Mouse (Mus musculus): ENCODE measurements around the gene Icam4. TPM values are rescaled to one million over a fixed set of nuclear protein-coding genes. Genes with fewer than 3 reads are reported as not detected.

Gene Icam4
- 172 and 184 TPM in 2 replicates for polyA plus RNA-seq (2015; fragmentation: Nextera tagmentation; extraction: Ambion mirVana)

DNA sequence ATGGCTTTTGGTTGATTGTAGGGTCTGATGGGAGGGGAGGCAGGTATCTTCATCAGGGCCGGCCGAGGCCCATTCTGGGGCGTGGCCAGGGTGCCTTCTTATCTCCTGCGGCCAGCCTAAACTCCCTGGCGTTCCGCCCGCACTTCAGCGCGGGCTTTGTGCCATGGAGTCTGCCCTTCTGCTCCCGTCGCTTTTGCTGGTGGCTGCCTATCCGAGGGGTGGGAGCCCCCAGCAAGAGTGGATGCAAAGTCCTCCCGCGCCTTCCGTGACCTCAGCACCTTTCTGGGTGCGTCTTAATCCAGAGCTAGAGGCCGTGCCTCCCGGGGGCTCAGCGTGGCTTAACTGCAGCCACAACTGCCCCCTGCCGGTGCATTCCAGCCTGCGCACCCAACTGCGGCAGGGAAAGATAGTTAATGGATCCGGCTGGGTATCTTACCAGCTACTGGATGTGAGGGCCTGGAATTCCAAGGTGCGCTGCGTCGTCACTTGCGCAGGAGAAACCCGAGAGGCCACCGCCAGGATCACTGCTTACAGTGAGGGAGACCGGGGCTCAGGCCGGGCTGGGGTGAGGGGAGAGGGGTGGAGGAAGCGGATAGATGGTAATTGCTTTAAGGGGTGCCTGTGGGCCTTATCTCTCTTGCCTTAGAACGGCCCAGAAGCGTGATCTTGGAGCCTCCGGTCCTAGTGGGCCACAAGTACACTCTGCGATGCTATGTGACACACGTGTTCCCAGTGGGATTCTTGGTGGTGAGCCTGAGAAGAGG lies at the start of gene Icam4:
Icam4 (plus strand) TSS at position 83 of the 764 bp plus-strand sequence.
- H3K9me3 ChIP-seq (replicated peaks; ENCODE audit: control insufficient read depth, low read length): no peaks in the 10 kb centered on the region
- H3K9ac ChIP-seq (ENCODE audit: low read depth, low read length): peak within 1 kb of the TSS; percentile 92
- no peaks in the 10 kb centered on the region for H3K36me3 ChIP-seq (ENCODE audit: control insufficient read depth, insufficient read depth)
- H3K27ac ChIP-seq (ENCODE audit: low read length): peak within 1 kb of the TSS; percentile 96
- H3K4me3 ChIP-seq (ENCODE audit: low read depth, low read length): peak within 1 kb of the TSS; percentile 76
- peak within 1 kb of the TSS; percentile 99 for H3K4me2 ChIP-seq (ENCODE audit: low read depth, low read length)
- ATAC-seq (ENCODE audit: low read depth): peak; percentile 82
- H3K4me1 ChIP-seq (ENCODE audit: control insufficient read depth, low read depth, low read length): peaks cover 53% of the 10 kb centered on the region
- peaks cover 28% of the 10 kb centered on the region for H3K27me3 ChIP-seq (ENCODE audit: control insufficient read depth, insufficient read depth, low read depth, low read length)
- under 1% methylated on average over 37 of the region's 37 CpGs for WGBS (ENCODE audit: insufficient replicate concordance)

DNA sequence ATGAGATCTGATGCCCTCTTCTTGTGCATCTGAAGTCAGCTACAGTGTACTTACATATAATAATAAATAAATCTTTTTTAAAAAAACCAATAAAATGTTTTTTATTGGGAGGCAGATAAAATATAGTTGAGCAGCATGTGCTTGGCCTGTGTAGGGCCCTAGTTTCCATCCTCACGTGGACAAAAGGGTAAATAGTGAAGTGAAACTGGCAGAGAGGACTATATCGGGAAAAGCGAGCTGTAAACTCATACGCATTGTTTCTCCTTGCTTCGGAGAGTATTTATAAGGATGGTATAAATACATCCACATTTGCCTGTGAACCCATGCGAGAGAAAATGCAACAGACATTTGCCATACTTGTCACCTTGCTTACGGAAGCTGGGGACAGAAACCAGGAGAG lies 49.4 kb upstream of the Icam4 start:
- Histone ChIP-seq H3K27me3 (ENCODE audit: control insufficient read depth, insufficient read depth, low read depth, low read length) (no peaks in the 10 kb centered on the region; the same call in 1 of the 2 replicates), H3K9ac (ENCODE audit: low read depth, low read length) (no peak overlapping the region), H3K4me3 (ENCODE audit: low read depth, low read length) (no peak overlapping the region), H3K4me2 (ENCODE audit: low read depth, low read length) (no peak overlapping the region), H3K4me1 (ENCODE audit: control insufficient read depth, low read depth, low read length) (peaks cover 17% of the 10 kb centered on the region), H3K9me3 (replicated peaks; ENCODE audit: control insufficient read depth, low read length) (no peaks in the 10 kb centered on the region), H3K27ac (ENCODE audit: low read length) (no peak overlapping the region), H3K36me3 (ENCODE audit: control insufficient read depth, insufficient read depth) (no peaks in the 10 kb centered on the region)
- no peak for ATAC-seq (ENCODE audit: low read depth)
- 70% methylated on average over 7 of the region's 7 CpGs for WGBS (ENCODE audit: insufficient replicate concordance)

DNA sequence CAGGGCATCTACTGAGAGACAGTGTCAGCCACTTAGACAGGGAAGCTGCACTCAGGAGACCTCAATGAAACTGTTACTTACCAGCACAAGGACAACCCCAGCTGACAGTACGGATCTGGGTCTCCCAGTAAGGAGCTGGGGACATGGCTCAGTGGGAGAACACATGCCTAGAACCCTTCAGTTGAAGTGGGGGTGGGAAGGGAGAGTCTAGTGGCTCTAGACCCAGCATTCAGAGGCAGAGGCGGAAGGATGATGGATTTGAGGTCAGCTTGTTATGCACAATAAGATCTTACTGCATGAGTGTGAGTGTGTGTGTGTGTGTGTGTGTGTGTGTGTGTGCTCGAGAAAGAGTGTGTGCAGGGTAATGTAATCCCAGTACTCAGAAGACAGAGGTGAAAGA lies 47.0 kb upstream of the Icam4 start:
- H3K27ac ChIP-seq (ENCODE audit: low read length): no peak overlapping the region
- H3K9ac ChIP-seq (ENCODE audit: low read depth, low read length): no peak overlapping the region
- H3K27me3 ChIP-seq (ENCODE audit: control insufficient read depth, insufficient read depth, low read depth, low read length): no peaks in the 10 kb centered on the region
- peaks cover 2% of the 10 kb centered on the region for H3K4me1 ChIP-seq (ENCODE audit: control insufficient read depth, low read depth, low read length)
- H3K36me3 ChIP-seq (ENCODE audit: control insufficient read depth, insufficient read depth): no peaks in the 10 kb centered on the region
- H3K4me2 ChIP-seq (ENCODE audit: low read depth, low read length): no peak overlapping the region
- no peak for ATAC-seq (ENCODE audit: low read depth)
- H3K4me3 ChIP-seq (ENCODE audit: low read depth, low read length): no peak overlapping the region
- H3K9me3 ChIP-seq (replicated peaks; ENCODE audit: control insufficient read depth, low read length): no peaks in the 10 kb centered on the region
- WGBS (ENCODE audit: insufficient replicate concordance): 59% methylated on average over 3 of the region's 3 CpGs

DNA sequence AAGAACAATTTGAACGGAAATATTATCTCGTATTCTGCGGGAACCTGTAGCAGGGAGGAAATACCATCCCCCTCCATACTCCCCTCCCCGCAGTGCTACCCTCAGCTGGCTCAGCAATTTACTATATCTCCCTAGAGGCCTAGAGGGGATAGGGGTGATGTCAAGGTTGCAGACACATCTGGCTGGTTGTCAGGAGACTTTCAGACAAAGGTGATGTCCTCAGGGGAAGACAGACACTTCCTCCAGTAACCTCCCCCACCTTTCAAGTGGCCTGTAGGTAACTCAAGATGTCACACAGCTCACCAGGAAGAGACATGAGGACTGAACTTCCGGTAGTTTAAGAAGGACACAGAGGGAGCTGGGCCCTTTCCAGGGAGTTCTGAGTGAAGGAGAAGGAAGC lies 46.0 kb upstream of the Icam4 start:
- WGBS (ENCODE audit: insufficient replicate concordance): 22% methylated on average over 5 of the region's 5 CpGs
- ATAC-seq (ENCODE audit: low read depth): no peak
- Histone ChIP-seq H3K27me3 (ENCODE audit: control insufficient read depth, insufficient read depth, low read depth, low read length) (no peaks in the 10 kb centered on the region), H3K9ac (ENCODE audit: low read depth, low read length) (no peak overlapping the region), H3K4me1 (ENCODE audit: control insufficient read depth, low read depth, low read length) (0 out of 2 replicates have a peak, but pooled peaks cover 2% of the 10 kb centered on the region), H3K4me2 (ENCODE audit: low read depth, low read length) (no peak overlapping the region), H3K4me3 (ENCODE audit: low read depth, low read length) (no peak overlapping the region), H3K36me3 (ENCODE audit: control insufficient read depth, insufficient read depth) (no peaks in the 10 kb centered on the region), H3K9me3 (replicated peaks; ENCODE audit: control insufficient read depth, low read length) (no peaks in the 10 kb centered on the region), H3K27ac (ENCODE audit: low read length) (no peak overlapping the region)

DNA sequence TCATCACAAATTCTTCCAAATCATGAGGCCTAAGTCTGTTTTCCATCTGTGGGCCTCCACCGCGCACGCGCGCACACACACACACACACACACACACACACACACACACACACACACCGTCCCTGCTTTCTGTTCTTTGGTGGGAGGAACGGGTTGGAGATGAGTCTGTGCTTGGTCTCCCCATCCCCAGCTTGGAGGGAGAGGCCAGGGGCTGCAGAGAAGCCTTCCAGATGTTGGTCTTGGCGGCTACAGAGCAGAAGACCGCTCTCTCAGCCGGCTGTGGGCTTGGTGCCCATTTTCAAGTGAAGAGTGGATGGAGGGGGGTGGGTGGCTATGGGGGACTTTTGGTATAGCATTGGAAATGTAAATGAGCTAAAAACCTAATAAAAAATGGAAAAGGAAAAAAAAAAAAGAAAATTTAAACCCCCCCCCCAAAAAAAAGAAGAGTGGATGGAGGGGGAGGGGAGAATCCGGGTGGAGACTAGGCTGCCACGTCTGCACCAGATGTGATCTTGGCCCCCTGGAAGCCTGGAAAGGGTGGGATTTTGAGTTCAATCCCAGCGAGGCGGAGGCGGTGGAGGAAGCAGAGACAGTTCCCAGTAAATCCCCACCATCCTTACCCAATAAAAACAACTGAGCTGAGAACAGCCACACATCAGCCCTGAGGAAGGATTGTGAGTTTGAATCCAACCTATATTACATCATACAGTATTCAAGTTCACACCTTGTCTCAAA lies 42.1 kb upstream of the Icam4 start:
- H3K9ac ChIP-seq (ENCODE audit: low read depth, low read length): no peak overlapping the region
- H3K9me3 ChIP-seq (replicated peaks; ENCODE audit: control insufficient read depth, low read length): no peaks in the 10 kb centered on the region
- no peaks in the 10 kb centered on the region for H3K36me3 ChIP-seq (ENCODE audit: control insufficient read depth, insufficient read depth)
- H3K27me3 ChIP-seq (ENCODE audit: control insufficient read depth, insufficient read depth, low read depth, low read length): no peaks in the 10 kb centered on the region
- WGBS (ENCODE audit: insufficient replicate concordance): 65% methylated on average over 15 of the region's 15 CpGs
- H3K4me1 ChIP-seq (ENCODE audit: control insufficient read depth, low read depth, low read length): peaks cover 4% of the 10 kb centered on the region
- ATAC-seq (ENCODE audit: low read depth): no peak
- H3K4me3 ChIP-seq (ENCODE audit: low read depth, low read length): no peak overlapping the region
- no peak overlapping the region for H3K27ac ChIP-seq (ENCODE audit: low read length)
- H3K4me2 ChIP-seq (ENCODE audit: low read depth, low read length): no peak overlapping the region

DNA sequence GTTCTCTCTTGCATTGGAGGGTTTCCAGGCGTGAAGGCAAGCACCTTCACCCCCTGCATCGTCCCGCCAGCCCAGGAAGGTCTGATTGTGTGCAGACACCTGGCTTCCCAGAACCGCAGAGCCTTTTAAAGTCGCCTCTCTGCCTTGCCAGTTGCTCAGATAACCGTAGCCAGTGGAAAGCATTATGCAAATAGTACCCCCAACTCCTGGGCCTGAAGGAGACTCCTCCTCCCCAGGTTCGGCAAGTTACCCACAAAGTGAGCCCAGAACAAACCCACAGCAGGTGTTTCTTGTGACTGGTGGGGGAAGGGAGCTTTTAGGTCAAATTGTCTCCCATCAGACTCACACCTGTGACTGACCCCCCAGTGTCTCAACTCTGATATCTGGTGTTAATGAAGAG lies 41.2 kb upstream of the Icam4 start:
- H3K27ac ChIP-seq (ENCODE audit: low read length): no peak overlapping the region
- no peak overlapping the region for H3K4me2 ChIP-seq (ENCODE audit: low read depth, low read length)
- no peak overlapping the region for H3K4me3 ChIP-seq (ENCODE audit: low read depth, low read length)
- 32% methylated on average over 7 of the region's 7 CpGs for WGBS (ENCODE audit: insufficient replicate concordance)
- ATAC-seq (ENCODE audit: low read depth): no peak
- no peaks in the 10 kb centered on the region for H3K36me3 ChIP-seq (ENCODE audit: control insufficient read depth, insufficient read depth)
- no peaks in the 10 kb centered on the region for H3K9me3 ChIP-seq (replicated peaks; ENCODE audit: control insufficient read depth, low read length)
- peaks cover 4% of the 10 kb centered on the region for H3K4me1 ChIP-seq (ENCODE audit: control insufficient read depth, low read depth, low read length)
- no peaks in the 10 kb centered on the region for H3K27me3 ChIP-seq (ENCODE audit: control insufficient read depth, insufficient read depth, low read depth, low read length)
- H3K9ac ChIP-seq (ENCODE audit: low read depth, low read length): no peak overlapping the region

DNA sequence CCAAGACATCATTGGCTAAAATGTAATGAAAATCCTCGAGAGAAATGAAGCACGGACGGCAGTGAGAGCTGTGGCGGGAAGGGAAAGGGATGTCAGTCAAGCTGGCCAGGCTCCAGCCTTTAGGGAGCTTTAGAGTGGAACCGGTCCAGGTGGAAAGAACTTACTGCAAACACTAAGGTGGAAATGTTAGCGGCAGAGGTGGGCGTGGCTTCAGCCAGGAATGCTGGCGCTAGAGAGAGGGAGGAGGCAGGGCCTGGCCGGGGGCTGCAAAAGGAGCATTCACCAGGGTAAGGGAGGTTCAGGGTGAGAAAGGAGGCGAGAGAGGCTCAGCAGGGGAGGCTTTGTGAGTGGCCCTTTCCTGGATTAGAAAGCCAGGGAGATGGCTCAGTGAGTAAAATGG lies 38.3 kb upstream of the Icam4 start:
- no peak overlapping the region for H3K4me3 ChIP-seq (ENCODE audit: low read depth, low read length)
- no peaks in the 10 kb centered on the region for H3K36me3 ChIP-seq (ENCODE audit: control insufficient read depth, insufficient read depth)
- no peak overlapping the region for H3K27ac ChIP-seq (ENCODE audit: low read length)
- WGBS (ENCODE audit: insufficient replicate concordance): 26% methylated on average over 10 of the region's 10 CpGs
- no peak overlapping the region for H3K9ac ChIP-seq (ENCODE audit: low read depth, low read length)
- H3K4me1 ChIP-seq (ENCODE audit: control insufficient read depth, low read depth, low read length): peaks cover 4% of the 10 kb centered on the region
- no peak overlapping the region for H3K4me2 ChIP-seq (ENCODE audit: low read depth, low read length)
- H3K27me3 ChIP-seq (ENCODE audit: control insufficient read depth, insufficient read depth, low read depth, low read length): no peaks in the 10 kb centered on the region
- ATAC-seq (ENCODE audit: low read depth): no peak
- no peaks in the 10 kb centered on the region for H3K9me3 ChIP-seq (replicated peaks; ENCODE audit: control insufficient read depth, low read length)

DNA sequence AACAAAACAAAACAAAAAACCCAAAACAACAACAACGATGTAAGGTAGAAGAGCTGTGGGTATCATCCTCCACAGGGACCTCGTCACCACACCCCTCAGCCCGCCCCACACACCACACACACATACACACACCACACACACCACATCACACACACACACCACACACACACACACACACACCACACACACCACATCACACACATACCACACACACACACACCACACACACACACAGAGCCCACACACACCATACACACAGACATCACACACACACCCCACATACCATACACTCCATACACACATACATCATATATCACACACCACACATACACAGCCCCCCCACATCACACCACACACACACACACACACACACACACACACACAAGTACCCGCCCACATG lies 37.6 kb upstream of the Icam4 start:
- Histone ChIP-seq H3K4me2 (ENCODE audit: low read depth, low read length) (no peak overlapping the region), H3K9me3 (replicated peaks; ENCODE audit: control insufficient read depth, low read length) (no peaks in the 10 kb centered on the region), H3K27ac (ENCODE audit: low read length) (no peak overlapping the region), H3K4me3 (ENCODE audit: low read depth, low read length) (no peak overlapping the region), H3K27me3 (ENCODE audit: control insufficient read depth, insufficient read depth, low read depth, low read length) (no peaks in the 10 kb centered on the region), H3K9ac (ENCODE audit: low read depth, low read length) (no peak overlapping the region), H3K36me3 (ENCODE audit: control insufficient read depth, insufficient read depth) (no peaks in the 10 kb centered on the region), H3K4me1 (ENCODE audit: control insufficient read depth, low read depth, low read length) (peaks cover 4% of the 10 kb centered on the region)
- 65% methylated on average over 4 of the region's 4 CpGs for WGBS (ENCODE audit: insufficient replicate concordance)
- no peak for ATAC-seq (ENCODE audit: low read depth)

Measured in liver, embryonic 16.5 days (tissue).